Mouse (Mus musculus): ENCODE data around the gene Limk2.

DNA sequence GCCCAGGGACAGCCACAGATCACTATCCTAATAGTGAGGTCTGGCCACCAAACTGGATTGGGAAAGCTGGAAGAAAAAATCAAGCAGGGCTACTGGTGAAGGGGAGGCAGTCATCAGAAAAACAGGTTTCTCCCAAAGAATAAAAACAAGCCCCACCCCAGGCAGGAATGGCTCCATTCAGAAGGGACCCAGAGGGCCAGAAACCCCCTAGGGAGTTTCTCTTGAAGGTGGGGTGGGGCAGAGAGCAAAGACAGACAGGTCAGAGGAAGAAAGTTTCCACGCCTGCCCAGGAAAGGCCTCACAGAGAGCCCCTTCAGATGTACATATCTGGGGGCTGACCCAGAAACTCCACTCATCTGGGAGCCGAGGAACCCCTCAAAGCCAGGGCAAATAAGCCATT, 38.8 kb downstream of the Limk2 start:
- TF ChIP-seq CTCF (IDR thresholded peaks at IDR 0.05), result no peak
- TF ChIP-seq EP300 (IDR thresholded peaks at IDR 0.05), result no peak
